Mouse (Mus musculus): ENCODE results near the gene Ppp2r5c. TPM values are rescaled to one million over a fixed set of nuclear protein-coding genes. Genes with fewer than 3 reads are reported as not detected.

Gene Ppp2r5c
- polyA plus RNA-seq, 1 experiment from 2014 or later = 145 TPM

DNA sequence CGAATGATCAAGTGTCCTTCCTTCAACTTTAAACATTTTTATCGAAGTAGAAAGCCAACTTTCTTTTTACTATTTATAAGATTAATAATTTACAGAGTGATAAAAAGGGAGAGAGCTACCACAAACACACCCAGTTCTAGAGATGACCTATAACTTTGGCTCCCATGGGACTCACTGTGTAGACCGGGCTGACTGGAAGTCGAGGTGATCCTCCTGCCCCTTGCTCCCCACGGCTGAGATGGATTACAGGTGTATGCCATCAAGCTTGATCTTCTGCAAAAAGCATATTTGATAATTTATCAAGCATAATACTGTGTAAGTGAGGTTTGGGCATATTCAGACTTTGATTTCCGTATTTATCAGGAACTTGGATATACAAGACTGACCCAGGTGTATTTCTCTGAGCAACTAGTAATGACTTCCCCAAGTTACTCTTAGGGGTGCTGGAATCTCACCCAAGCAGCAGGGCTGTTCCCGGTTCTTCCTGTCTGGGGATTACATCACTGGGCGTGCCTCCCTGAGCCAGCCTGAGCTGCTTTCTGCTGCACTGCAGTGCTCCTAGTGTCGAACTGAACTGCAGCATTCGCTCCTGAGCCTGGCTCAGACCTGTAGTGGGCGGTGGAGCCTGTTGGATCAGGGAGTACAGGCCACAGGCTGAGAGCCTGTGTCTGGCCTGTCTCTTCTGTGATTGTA, 161.7 kb downstream of the Ppp2r5c start:
- no peaks in the 10 kb centered on the region for H3K27me3 ChIP-seq (replicated peaks)
- peaks cover 11% of the 10 kb centered on the region for H3K36me3 ChIP-seq
- no peaks in the 10 kb centered on the region for H3K9me3 ChIP-seq
- H3K4me2 ChIP-seq = no peak overlapping the region
- no peak overlapping the region for H3K9ac ChIP-seq
- no peak overlapping the region for H3K4me3 ChIP-seq (replicated peaks)
- peak; percentile 80 for ATAC-seq (ENCODE audit: insufficient read depth, low FRiP score, low read depth)
- peaks cover 5% of the 10 kb centered on the region; the same call in 1 of the 2 replicates for H3K4me1 ChIP-seq
- 49% methylated on average over 11 of the region's 11 CpGs for WGBS
- peak overlapping the region; percentile 73; the same call in 1 of the 2 replicates for H3K27ac ChIP-seq

DNA sequence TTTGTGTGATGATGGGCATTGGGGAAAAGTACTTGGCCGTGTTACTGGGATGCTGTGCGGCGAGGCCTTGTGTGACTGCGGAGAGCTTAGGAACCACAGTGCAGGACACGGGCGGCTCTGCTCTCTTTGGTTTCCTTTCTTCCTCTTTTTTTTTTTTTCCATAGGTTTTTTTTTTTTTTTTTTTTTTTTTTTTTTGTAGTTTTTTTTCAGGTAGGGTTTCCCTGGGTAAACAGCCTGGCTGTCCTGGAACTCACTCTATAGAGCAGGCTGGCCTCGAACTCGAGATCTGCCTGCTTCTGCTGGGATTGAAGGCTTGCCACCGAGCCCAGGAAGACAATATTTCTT, 162.2 kb downstream of the Ppp2r5c start:
- H3K4me2 ChIP-seq = no peak overlapping the region
- no peaks in the 10 kb centered on the region for H3K27me3 ChIP-seq (replicated peaks)
- H3K27ac ChIP-seq = peak overlapping the region; percentile 73; the same call in 1 of the 2 replicates
- WGBS = 82% methylated on average over 9 of the region's 9 CpGs
- H3K36me3 ChIP-seq = peaks cover 15% of the 10 kb centered on the region
- 0 out of 2 replicates have a peak, but pooled peaks cover 4% of the 10 kb centered on the region for H3K4me1 ChIP-seq
- H3K9ac ChIP-seq = no peak overlapping the region
- no peak overlapping the region for H3K4me3 ChIP-seq (replicated peaks)
- ATAC-seq (ENCODE audit: insufficient read depth, low FRiP score, low read depth) = no peak
- H3K9me3 ChIP-seq = no peaks in the 10 kb centered on the region

DNA sequence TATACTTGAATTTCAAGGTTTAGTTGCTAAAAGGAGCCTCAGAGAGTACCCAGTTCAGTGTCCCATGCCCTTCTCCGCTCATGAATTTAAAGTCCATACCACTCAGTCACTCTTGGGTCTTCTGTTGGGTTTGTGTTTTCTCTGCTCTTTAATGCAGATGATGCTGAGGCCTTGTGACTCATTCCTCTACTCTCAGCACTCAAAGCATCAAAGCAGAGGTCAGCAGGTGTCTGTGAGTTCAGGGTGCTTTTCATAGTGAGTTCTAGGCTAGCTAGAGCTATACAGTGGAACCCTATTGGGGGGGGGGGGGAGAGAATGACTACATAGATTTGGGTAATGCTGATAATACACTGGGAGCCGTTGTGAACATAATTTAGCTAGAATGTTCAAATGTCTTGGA, 163.8 kb downstream of the Ppp2r5c start:
- no peak overlapping the region for H3K4me2 ChIP-seq
- 0 out of 2 replicates have a peak, but pooled peaks cover 4% of the 10 kb centered on the region for H3K4me1 ChIP-seq
- 83% methylated on average over 2 of the region's 2 CpGs for WGBS
- no peaks in the 10 kb centered on the region for H3K9me3 ChIP-seq
- no peaks in the 10 kb centered on the region for H3K27me3 ChIP-seq (replicated peaks)
- ATAC-seq (ENCODE audit: insufficient read depth, low FRiP score, low read depth) = no peak
- no peak overlapping the region for H3K4me3 ChIP-seq (replicated peaks)
- H3K36me3 ChIP-seq = peaks cover 24% of the 10 kb centered on the region
- no peak overlapping the region for H3K9ac ChIP-seq
- no peak overlapping the region for H3K27ac ChIP-seq

DNA sequence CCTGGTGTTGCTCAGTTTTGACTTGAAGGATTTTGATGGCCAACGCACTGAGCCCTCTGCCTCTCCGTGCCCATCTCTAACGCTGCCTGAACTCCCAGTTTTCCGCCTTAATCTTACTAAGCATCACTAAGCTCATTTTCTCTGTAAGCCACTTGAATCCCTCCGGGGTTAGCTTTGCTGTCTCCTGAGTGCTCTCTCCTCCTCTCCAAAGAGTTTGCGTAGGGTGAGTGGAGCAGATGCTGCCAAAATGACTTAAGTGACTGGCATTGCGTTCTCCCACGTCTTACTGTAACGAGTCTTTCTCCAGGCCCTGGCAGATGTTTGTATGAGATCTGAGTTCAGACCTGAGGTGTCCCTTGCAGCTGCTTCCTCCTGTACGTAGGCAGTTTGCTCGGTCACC, 183.1 kb downstream of the Ppp2r5c start:
- H3K27me3 ChIP-seq (replicated peaks) = no peaks in the 10 kb centered on the region
- peaks cover 93% of the 10 kb centered on the region for H3K36me3 ChIP-seq
- H3K9me3 ChIP-seq = no peaks in the 10 kb centered on the region
- no peak overlapping the region for H3K4me3 ChIP-seq (replicated peaks)
- no peaks in the 10 kb centered on the region for H3K4me1 ChIP-seq
- WGBS = 94% methylated on average over 11 of the region's 11 CpGs
- no peak overlapping the region for H3K27ac ChIP-seq
- H3K4me2 ChIP-seq = no peak overlapping the region
- no peak overlapping the region for H3K9ac ChIP-seq
- ATAC-seq (ENCODE audit: insufficient read depth, low FRiP score, low read depth) = no peak

Other genes starting within 250 kb of the Ppp2r5c start
- 1.9 and 2.3 TPM in 2 replicates for gene Dio3, start 168.1 kb upstream of the Ppp2r5c start, polyA plus RNA-seq (2015; fragmentation: Nextera tagmentation; extraction: Ambion mirVana)
- 41.5 and 41.9 TPM in 2 replicates for gene Dync1h1, start 154.3 kb downstream of the Ppp2r5c start, polyA plus RNA-seq (2015; fragmentation: Nextera tagmentation; extraction: Ambion mirVana)
- 0.14 TPM in 1 of 2 replicates, not detected in the other for gene 1700001K19Rik, start 235.5 kb downstream of the Ppp2r5c start, polyA plus RNA-seq (2015; fragmentation: Nextera tagmentation; extraction: Ambion mirVana)